Mouse (Mus musculus): ENCODE results near the gene Dsp. TPM values are rescaled to one million over a fixed set of nuclear protein-coding genes. Genes with fewer than 3 reads are reported as not detected.

Gene Dsp
- polyA plus RNA-seq, 1 experiment: 0.10 TPM

- no peak for DNase-seq
- Histone ChIP-seq H3K27me3 (ENCODE audit: control insufficient read depth, insufficient read depth, low read length) (no peaks in the 10 kb centered on the region), H3K27ac (ENCODE audit: insufficient read depth, low read length) (no peak overlapping the region), H3K4me1 (ENCODE audit: control insufficient read depth, insufficient read depth, low read length) (no peaks in the 10 kb centered on the region), H3K4me3 (replicated peaks; ENCODE audit: insufficient read depth, low read depth, low read length) (no peak overlapping the region)
- 82% methylated on average over 2 of the region's 2 CpGs for WGBS
- TF ChIP-seq POLR2A (IDR thresholded peaks at IDR 0.05; ENCODE audit: borderline replicate concordance, insufficient read depth, low read length): no peak
- TF ChIP-seq CTCF (IDR thresholded peaks at IDR 0.05; ENCODE audit: borderline replicate concordance, insufficient read depth, low read depth, low read length): no peak
Observed at GRCm38 (mm10) chr13:38129492-38129891, 21.6 kb upstream of the Dsp start.

- no peak overlapping the region for H3K27ac ChIP-seq (ENCODE audit: insufficient read depth, low read length)
- DNase-seq: no peak
- WGBS: 75% methylated on average over 9 of the region's 9 CpGs
- no peaks in the 10 kb centered on the region for H3K27me3 ChIP-seq (ENCODE audit: control insufficient read depth, insufficient read depth, low read length)
- TF ChIP-seq POLR2A (IDR thresholded peaks at IDR 0.05; ENCODE audit: borderline replicate concordance, insufficient read depth, low read length): no peak
- no peak for TF ChIP-seq CTCF (IDR thresholded peaks at IDR 0.05; ENCODE audit: borderline replicate concordance, insufficient read depth, low read depth, low read length)
- no peaks in the 10 kb centered on the region for H3K4me1 ChIP-seq (ENCODE audit: control insufficient read depth, insufficient read depth, low read length)
- H3K4me3 ChIP-seq (replicated peaks; ENCODE audit: insufficient read depth, low read depth, low read length): no peak overlapping the region
Observed at GRCm38 (mm10) chr13:38130116-38130515, 21.0 kb upstream of the Dsp start.

- 74% methylated on average over 7 of the region's 7 CpGs for WGBS
- H3K27ac ChIP-seq (ENCODE audit: insufficient read depth, low read length): no peak overlapping the region
- no peaks in the 10 kb centered on the region for H3K27me3 ChIP-seq (ENCODE audit: control insufficient read depth, insufficient read depth, low read length)
- no peak overlapping the region for H3K4me3 ChIP-seq (replicated peaks; ENCODE audit: insufficient read depth, low read depth, low read length)
- no peaks in the 10 kb centered on the region for H3K4me1 ChIP-seq (ENCODE audit: control insufficient read depth, insufficient read depth, low read length)
- TF ChIP-seq POLR2A (IDR thresholded peaks at IDR 0.05; ENCODE audit: borderline replicate concordance, insufficient read depth, low read length): no peak
- no peak for TF ChIP-seq CTCF (IDR thresholded peaks at IDR 0.05; ENCODE audit: borderline replicate concordance, insufficient read depth, low read depth, low read length)
- no peak for DNase-seq
Observed at GRCm38 (mm10) chr13:38133016-38133528, 18.0 kb upstream of the Dsp start.

GRCm38 (mm10) chr13:38140521-38140920 lies 10.6 kb upstream of the Dsp start:
- no peak overlapping the region for H3K27ac ChIP-seq (ENCODE audit: insufficient read depth, low read length)
- no peaks in the 10 kb centered on the region; the same call in 1 of the 2 replicates for H3K27me3 ChIP-seq (ENCODE audit: control insufficient read depth, insufficient read depth, low read length)
- H3K4me3 ChIP-seq (replicated peaks; ENCODE audit: insufficient read depth, low read depth, low read length): no peak overlapping the region
- no peak for TF ChIP-seq CTCF (IDR thresholded peaks at IDR 0.05; ENCODE audit: borderline replicate concordance, insufficient read depth, low read depth, low read length)
- TF ChIP-seq POLR2A (IDR thresholded peaks at IDR 0.05; ENCODE audit: borderline replicate concordance, insufficient read depth, low read length): no peak
- WGBS: 50% methylated on average over 1 of the region's 1 CpGs
- no peaks in the 10 kb centered on the region for H3K4me1 ChIP-seq (ENCODE audit: control insufficient read depth, insufficient read depth, low read length)
- DNase-seq: no peak

- Histone ChIP-seq H3K27me3 (ENCODE audit: control insufficient read depth, insufficient read depth, low read length) (no peaks in the 10 kb centered on the region; the same call in 1 of the 2 replicates), H3K4me3 (replicated peaks; ENCODE audit: insufficient read depth, low read depth, low read length) (no peak overlapping the region), H3K27ac (ENCODE audit: insufficient read depth, low read length) (no peak overlapping the region), H3K4me1 (ENCODE audit: control insufficient read depth, insufficient read depth, low read length) (no peaks in the 10 kb centered on the region)
- DNase-seq: no peak
- no peak for TF ChIP-seq CTCF (IDR thresholded peaks at IDR 0.05; ENCODE audit: borderline replicate concordance, insufficient read depth, low read depth, low read length)
- no peak for TF ChIP-seq POLR2A (IDR thresholded peaks at IDR 0.05; ENCODE audit: borderline replicate concordance, insufficient read depth, low read length)
- WGBS: 24% methylated on average over 20 of the region's 20 CpGs
Observed at GRCm38 (mm10) chr13:38144962-38145713, 6.0 kb upstream of the Dsp start.

GRCm38 (mm10) chr13:38148348-38148747 lies 2.7 kb upstream of the Dsp start:
- no peaks in the 10 kb centered on the region for H3K4me1 ChIP-seq (ENCODE audit: control insufficient read depth, insufficient read depth, low read length)
- no peak for DNase-seq
- TF ChIP-seq POLR2A (IDR thresholded peaks at IDR 0.05; ENCODE audit: borderline replicate concordance, insufficient read depth, low read length) (no peak), CTCF (IDR thresholded peaks at IDR 0.05; ENCODE audit: borderline replicate concordance, insufficient read depth, low read depth, low read length) (no peak)
- H3K4me3 ChIP-seq (replicated peaks; ENCODE audit: insufficient read depth, low read depth, low read length): no peak overlapping the region
- H3K27ac ChIP-seq (ENCODE audit: insufficient read depth, low read length): no peak overlapping the region
- 81% methylated on average over 3 of the region's 3 CpGs for WGBS
- H3K27me3 ChIP-seq (ENCODE audit: control insufficient read depth, insufficient read depth, low read length): peaks cover 8% of the 10 kb centered on the region; the same call in 1 of the 2 replicates

GRCm38 (mm10) chr13:38151671-38152428 lies 756 bp downstream of the Dsp start:
- Histone ChIP-seq H3K4me3 (replicated peaks; ENCODE audit: insufficient read depth, low read depth, low read length) (no peak overlapping the region), H3K27ac (ENCODE audit: insufficient read depth, low read length) (no peak overlapping the region), H3K27me3 (ENCODE audit: control insufficient read depth, insufficient read depth, low read length) (peaks cover 8% of the 10 kb centered on the region; the same call in 1 of the 2 replicates), H3K4me1 (ENCODE audit: control insufficient read depth, insufficient read depth, low read length) (no peaks in the 10 kb centered on the region)
- DNase-seq: peak in 1 of 2 experiments; percentile 18
- 1% methylated on average over 49 of the region's 49 CpGs for WGBS
- TF ChIP-seq POLR2A (IDR thresholded peaks at IDR 0.05; ENCODE audit: borderline replicate concordance, insufficient read depth, low read length): no peak
- no peak for TF ChIP-seq CTCF (IDR thresholded peaks at IDR 0.05; ENCODE audit: borderline replicate concordance, insufficient read depth, low read depth, low read length)

Measured in cerebellum, adult 2 months (tissue).